Mouse (Mus musculus) olfactory bulb, adult 2 months (tissue): Measurements from ENCODE around the gene Rdx.

Experiments
- CTCF ChIP-seq: fragments of 200-500 bp; IDR thresholded peaks from 2 replicates; pipeline ENCODE4 v1.5.1; 2012; ENCODE audit warnings: low read depth, mild to moderate bottlenecking, low read length, moderate library complexity; ENCODE audit not compliant: insufficient read depth
- POLR2A ChIP-seq: fragments of 200-500 bp; IDR thresholded peaks from 2 replicates; pipeline ENCODE4 v1.6.1; 2012; ENCODE audit warnings: mild to moderate bottlenecking, low read depth, low read length, moderate library complexity; ENCODE audit not compliant: insufficient read depth

DNA sequence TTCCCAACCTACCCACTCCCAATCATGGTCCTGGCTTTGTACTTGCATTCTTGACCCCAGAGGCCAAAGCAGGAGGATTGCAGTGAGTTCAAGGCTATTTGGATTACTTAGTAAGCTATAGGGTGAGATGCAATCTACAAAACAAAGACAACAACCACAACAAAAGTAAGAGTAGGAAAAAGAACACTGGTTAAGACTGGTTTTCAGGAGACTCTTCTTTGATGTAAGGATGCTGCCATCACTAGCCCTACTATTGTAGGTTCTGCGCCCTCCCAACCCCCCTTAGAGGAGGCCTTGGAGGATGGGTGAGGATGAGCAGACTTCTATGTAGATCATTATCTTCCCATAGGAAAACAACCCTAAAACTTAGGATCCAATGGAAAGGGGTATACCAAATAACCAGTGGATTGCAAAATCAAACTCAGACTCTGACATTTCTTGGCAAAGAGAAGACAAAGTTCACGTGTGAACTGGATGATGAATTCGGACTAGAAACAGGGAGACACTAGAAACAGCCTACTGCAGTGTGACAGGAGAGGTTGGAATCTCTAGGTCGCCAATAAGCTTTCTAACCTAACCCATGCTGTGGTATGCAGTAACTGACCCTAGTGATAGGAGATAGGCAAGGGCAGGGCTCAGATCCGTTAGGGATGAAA is 34.1 kb upstream of the Rdx start:
- no peak for TF ChIP-seq POLR2A
- no peak for TF ChIP-seq CTCF
